In genomic region chr4:139932970-139933801, GRCm38 (mm10) we compare ENCODE assay signal across 9 mouse cellular contexts. TPM values are rescaled to one million over a fixed set of nuclear protein-coding genes. Genes with fewer than 3 reads are reported as not detected.
DNase-seq lines count a peak whose midpoint lies in the region; ATAC-seq and TF ChIP-seq lines count a peak whose summit lies in the region.
"Had no signal": no experiment of that assay in that cellular context is flagged by ENCODE, and none has a peak within 500 bp of the region (broad histone marks: within the 10 kb centered on the region; RNA-seq: fewer than 3 reads in every experiment).

No protein-coding gene starts in this region.

- peak; percentile 94 for DNase-seq in lung, embryonic 14.5 days
- no peak for DNase-seq in lung, postnatal 25 days (ENCODE audit: low spot score)
- peak; percentile 59 to 85 for DNase-seq in cerebellum, postnatal 4 days (ENCODE audit: low spot score in 2 of 2)
- DNase-seq in left cerebral cortex, adult 2 months (ENCODE audit: extremely low spot score in 1 of 2, low spot score in 2 of 2), result peak; percentile 43 to 57
- DNase-seq in right cerebral cortex, postnatal 25 days, result peak; percentile 52
- no peak for DNase-seq in liver, embryonic 11.5 days (ENCODE audit: low spot score)

- H3K9me3 ChIP-seq in lung, embryonic 14.5 days (ENCODE audit: low read depth, low read length), result no peaks in the 10 kb centered on the region
- H3K9me3 ChIP-seq in liver, embryonic 12.5 days (replicated peaks), result no peaks in the 10 kb centered on the region
- no peaks in the 10 kb centered on the region for H3K9me3 ChIP-seq in liver, embryonic 11.5 days (ENCODE audit: control insufficient read depth, low read length)

- intact Hi-C loops in left cerebral cortex, adult 2 months (cut with DNase I), result no loop called here

- no peak overlapping the region for H3K4me2 ChIP-seq in lung, embryonic 14.5 days
- no peak overlapping the region for H3K4me2 ChIP-seq in liver, embryonic 12.5 days
- no peak overlapping the region for H3K4me2 ChIP-seq in liver, embryonic 11.5 days
- H3K4me2 ChIP-seq: embryonic facial prominence, embryonic 12.5 days had no signal

- H3K27ac ChIP-seq in lung, embryonic 14.5 days (ENCODE audit: low read depth), result peak overlapping the region; percentile 58
- H3K27ac ChIP-seq in left cerebral cortex, adult 2 months, result no peak overlapping the region
- H3K27ac ChIP-seq in liver, embryonic 12.5 days, result no peak overlapping the region
- no peak overlapping the region for H3K27ac ChIP-seq in liver, embryonic 11.5 days (ENCODE audit: low read depth, low read length)
- H3K27ac ChIP-seq: embryonic facial prominence, embryonic 12.5 days had no signal

- H3K9ac ChIP-seq in lung, embryonic 14.5 days, result no peak overlapping the region
- H3K9ac ChIP-seq in liver, embryonic 12.5 days, result no peak overlapping the region
- no peak overlapping the region for H3K9ac ChIP-seq in liver, embryonic 11.5 days (ENCODE audit: low read depth, low read length)
- H3K9ac ChIP-seq: embryonic facial prominence, embryonic 12.5 days had no signal

- H3K4me3 ChIP-seq in lung, embryonic 14.5 days (ENCODE audit: low read depth, low read length), result no peak overlapping the region
- H3K4me3 ChIP-seq in left cerebral cortex, adult 2 months, result no peak overlapping the region
- H3K4me3 ChIP-seq in liver, embryonic 12.5 days, result no peak overlapping the region
- no peak overlapping the region for H3K4me3 ChIP-seq in liver, embryonic 11.5 days (ENCODE audit: low read depth, low read length)
- H3K4me3 ChIP-seq: embryonic facial prominence, embryonic 12.5 days had no signal

- no peak for TF ChIP-seq CTCF in lung, embryonic 14.5 days (IDR thresholded peaks at IDR 0.05; ENCODE audit: low read depth)
- TF ChIP-seq CTCF in left cerebral cortex, adult 2 months (IDR thresholded peaks at IDR 0.05), result no peak

- no peaks in the 10 kb centered on the region for H3K36me3 ChIP-seq in lung, embryonic 14.5 days (ENCODE audit: insufficient read depth)
- no peaks in the 10 kb centered on the region for H3K36me3 ChIP-seq in liver, embryonic 12.5 days
- no peaks in the 10 kb centered on the region for H3K36me3 ChIP-seq in liver, embryonic 11.5 days (ENCODE audit: control insufficient read depth, insufficient read depth, low read length)
- H3K36me3 ChIP-seq: embryonic facial prominence, embryonic 12.5 days had no signal

- H3K27me3 ChIP-seq in lung, embryonic 14.5 days (ENCODE audit: insufficient read depth, low read length), result peaks cover 6% of the 10 kb centered on the region; the same call in 1 of the 2 replicates
- peaks cover 28% of the 10 kb centered on the region for H3K27me3 ChIP-seq in liver, embryonic 12.5 days (replicated peaks)
- peaks cover 4% of the 10 kb centered on the region for H3K27me3 ChIP-seq in liver, embryonic 11.5 days (replicated peaks; ENCODE audit: control insufficient read depth, insufficient read depth, low read length)

- WGBS in lung, embryonic 14.5 days, result 46% methylated on average over 18 of the region's 18 CpGs
- 62% methylated on average over 18 of the region's 18 CpGs for WGBS in liver, embryonic 12.5 days (ENCODE audit: insufficient replicate concordance)
- WGBS in liver, embryonic 11.5 days, result 76% methylated on average over 18 of the region's 18 CpGs

- peaks cover 3% of the 10 kb centered on the region; the same call in 1 of the 2 replicates for H3K4me1 ChIP-seq in lung, embryonic 14.5 days (ENCODE audit: insufficient read depth)
- H3K4me1 ChIP-seq in liver, embryonic 12.5 days, result no peaks in the 10 kb centered on the region
- no peaks in the 10 kb centered on the region for H3K4me1 ChIP-seq in liver, embryonic 11.5 days (replicated peaks; ENCODE audit: control insufficient read depth, insufficient read depth, low read length)
- H3K4me1 ChIP-seq: embryonic facial prominence, embryonic 12.5 days had no signal

- peak; percentile 77 for ATAC-seq in lung, embryonic 14.5 days (ENCODE audit: insufficient read depth)
- ATAC-seq in liver, embryonic 12.5 days, result no peak
- ATAC-seq in liver, embryonic 11.5 days (replicated peaks; ENCODE audit: low FRiP score), result no peak
- no peak for ATAC-seq in inflammation-experienced regulatory T-cells, adult 6 months

RNA-seq across cellular contexts. Expression of gene Klhdc7a, which starts 34.6 kb away (rescaled TPM):
- polyA plus RNA-seq in lung, embryonic 14.5 days (2014; fragmentation: Nextera tagmentation; extraction: Ambion mirVana), result 0.47 and 0.53 TPM in 2 replicates
- 1 to 10 TPM; 9.4 to 9.6 TPM for total RNA-seq in left cerebral cortex, adult 2 months (2021)
- polyA plus RNA-seq in liver, embryonic 12.5 days (2016; fragmentation: Nextera tagmentation; extraction: Ambion mirVana), result 0.06 and 0.10 TPM in 2 replicates
- polyA plus RNA-seq in liver, embryonic 11.5 days (2014; fragmentation: Nextera tagmentation; extraction: Ambion mirVana), result 0.03 TPM in 1 of 2 replicates, not detected in the other
- polyA plus RNA-seq in inflammation-experienced regulatory T-cells, adult 6 months (2017; shearing (Covaris generic)), result under 1 TPM in 1 of 3 experiments, not detected in 2; 0.08 TPM

Comparison
In these comparisons a context has a peak if more than half of its experiments do, and no peak if none do; other contexts are left out.
1. DNase-seq: peak in lung, embryonic 14.5 days (single experiment), cerebellum, postnatal 4 days (2 of 2), left cerebral cortex, adult 2 months (2 of 2) and right cerebral cortex, postnatal 25 days (single experiment); none in lung, postnatal 25 days (single experiment) and liver, embryonic 11.5 days (single experiment).